Mouse (Mus musculus): ENCODE measurements at regions not wholly inside any gene's neighbourhood (a gene's known extent, or its start where the extent isn't known, plus 50 kb on each side); places are given as distances from the start of the nearest gene placed in this dataset.

DNA sequence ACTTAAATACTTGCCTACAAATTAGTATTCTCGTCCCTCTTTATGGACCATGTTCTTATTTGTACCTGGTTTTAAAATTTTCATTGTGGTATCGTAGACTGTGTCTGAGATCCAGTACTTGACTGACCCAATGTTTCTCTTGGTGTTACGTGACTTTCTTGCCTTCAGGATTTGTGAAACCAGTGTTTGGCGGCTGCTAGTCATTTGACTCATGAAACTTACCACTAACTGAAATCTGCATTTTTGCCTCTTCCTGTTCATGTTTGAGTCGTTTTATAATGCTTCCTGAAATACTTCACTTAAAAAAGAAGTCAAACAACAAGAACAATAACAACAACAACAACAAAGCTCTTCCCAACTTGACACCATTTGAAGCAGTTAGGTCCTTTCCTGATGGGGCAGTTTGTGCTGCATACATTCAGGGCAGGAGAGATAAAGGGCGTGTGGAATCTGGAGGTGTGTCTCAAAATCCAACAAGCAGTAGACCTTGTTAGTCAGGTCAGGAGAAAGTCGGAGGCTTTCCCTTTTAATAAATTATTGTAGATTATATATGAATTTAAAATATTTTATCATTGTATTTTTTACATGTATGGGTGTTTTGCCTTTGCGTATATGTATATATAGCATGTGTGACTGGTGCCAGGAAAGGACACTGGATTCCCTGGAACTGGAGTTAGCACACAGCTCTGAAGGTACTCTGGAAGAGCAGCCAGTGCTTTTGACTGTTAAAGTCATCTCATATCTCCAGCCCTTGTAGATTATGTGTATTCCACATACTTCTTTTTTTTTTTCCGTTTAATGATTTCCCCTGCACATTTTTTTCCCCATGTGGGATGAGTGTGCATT lies 80.8 kb upstream of the Cdkn2b start:
- Histone ChIP-seq H3K4me1 (peaks cover 27% of the 10 kb centered on the region), H3K36me3 (replicated peaks; ENCODE audit: low read length) (no peaks in the 10 kb centered on the region), H3K27me3 (replicated peaks) (peaks cover 2% of the 10 kb centered on the region), H3K4me3 (replicated peaks) (no peak overlapping the region), H3K9me3 (no peaks in the 10 kb centered on the region)
- TF ChIP-seq GATA1 (IDR thresholded peaks at IDR 0.05; ENCODE audit: borderline replicate concordance, low read length) = no peak
- no peak for TF ChIP-seq FLI1 (IDR thresholded peaks at IDR 0.05; ENCODE audit: low read length)

DNA sequence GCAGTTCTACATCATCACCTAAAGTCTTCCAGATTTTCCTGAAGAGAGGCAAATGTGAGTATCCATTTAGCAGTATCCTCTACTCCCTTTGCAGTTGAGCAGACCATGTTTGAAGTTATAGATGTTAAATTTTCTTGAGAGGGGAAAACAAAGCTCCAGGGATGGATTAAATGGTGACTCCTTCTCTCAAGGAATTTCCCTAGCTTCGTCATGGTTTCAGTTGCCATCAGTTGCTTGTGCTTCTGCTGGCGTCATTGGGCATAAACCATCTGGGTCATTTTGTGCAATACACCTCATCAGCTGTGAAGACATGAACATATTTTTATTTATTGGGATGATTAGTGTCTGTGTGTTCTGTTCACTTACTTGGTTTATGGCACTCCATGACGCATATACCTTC lies 72.7 kb upstream of the Cdkn2b start:
- Histone ChIP-seq H3K36me3 (replicated peaks; ENCODE audit: low read length) (no peaks in the 10 kb centered on the region), H3K9me3 (no peaks in the 10 kb centered on the region), H3K4me1 (peaks cover 19% of the 10 kb centered on the region), H3K4me3 (replicated peaks) (no peak overlapping the region), H3K27me3 (replicated peaks) (no peaks in the 10 kb centered on the region)
- no peak for TF ChIP-seq FLI1 (IDR thresholded peaks at IDR 0.05; ENCODE audit: low read length)
- TF ChIP-seq GATA1 (IDR thresholded peaks at IDR 0.05; ENCODE audit: borderline replicate concordance, low read length) = no peak

DNA sequence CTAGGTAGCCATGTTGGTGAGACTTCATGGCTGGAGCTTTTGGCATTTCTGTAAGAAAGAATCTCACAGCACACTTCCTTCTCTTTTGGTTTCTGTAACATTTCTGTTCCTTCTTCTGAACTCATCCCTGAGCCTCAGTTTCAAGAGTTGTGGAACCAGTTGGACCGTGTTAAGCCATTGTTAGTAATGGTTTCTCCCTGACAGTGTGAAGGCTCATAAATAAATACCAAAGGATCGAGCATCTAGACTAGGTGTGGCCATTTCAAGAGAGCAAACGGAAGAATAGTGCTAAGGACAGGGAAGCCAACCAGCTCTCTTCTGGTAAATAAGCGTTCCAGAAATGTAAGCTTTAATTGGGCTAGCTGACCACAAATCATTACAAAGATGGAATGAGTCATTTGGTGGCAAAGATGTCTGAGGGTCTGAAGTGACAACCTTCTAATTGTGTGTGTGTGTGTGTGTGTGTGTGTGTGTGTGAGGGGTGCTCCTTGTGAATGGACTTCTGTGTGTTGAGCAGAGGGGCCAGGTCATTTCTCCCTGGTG lies 71.7 kb upstream of the Cdkn2b start:
- no peaks in the 10 kb centered on the region for H3K36me3 ChIP-seq (replicated peaks; ENCODE audit: low read length)
- TF ChIP-seq GATA1 (IDR thresholded peaks at IDR 0.05; ENCODE audit: borderline replicate concordance, low read length) (no peak), FLI1 (IDR thresholded peaks at IDR 0.05; ENCODE audit: low read length) (no peak)
- no peak overlapping the region for H3K4me3 ChIP-seq (replicated peaks)
- H3K9me3 ChIP-seq = 0 out of 2 replicates have a peak, but pooled peaks cover under 1% of the 10 kb centered on the region
- peaks cover 19% of the 10 kb centered on the region for H3K4me1 ChIP-seq
- H3K27me3 ChIP-seq (replicated peaks) = peaks cover 2% of the 10 kb centered on the region

- no peaks in the 10 kb centered on the region for H3K36me3 ChIP-seq (replicated peaks; ENCODE audit: low read length)
- no peak overlapping the region for H3K4me3 ChIP-seq (replicated peaks)
- H3K27me3 ChIP-seq (replicated peaks) = peaks cover 3% of the 10 kb centered on the region
- peaks cover 12% of the 10 kb centered on the region for H3K4me1 ChIP-seq
- TF ChIP-seq FLI1 (IDR thresholded peaks at IDR 0.05; ENCODE audit: low read length) = no peak
- TF ChIP-seq GATA1 (IDR thresholded peaks at IDR 0.05; ENCODE audit: borderline replicate concordance, low read length) = no peak
- peaks cover 5% of the 10 kb centered on the region; the same call in 1 of the 2 replicates for H3K9me3 ChIP-seq
Observed at GRCm38 (mm10) chr4:89381763-89382162, 70.9 kb upstream of the Cdkn2b start.

GRCm38 (mm10) chr4:89381077-89381476 lies 70.2 kb upstream of the Cdkn2b start:
- TF ChIP-seq FLI1 (IDR thresholded peaks at IDR 0.05; ENCODE audit: low read length) (no peak), GATA1 (IDR thresholded peaks at IDR 0.05; ENCODE audit: borderline replicate concordance, low read length) (no peak)
- H3K4me1 ChIP-seq = peaks cover 6% of the 10 kb centered on the region; the same call in 1 of the 2 replicates
- peaks cover 5% of the 10 kb centered on the region; the same call in 1 of the 2 replicates for H3K9me3 ChIP-seq
- H3K36me3 ChIP-seq (replicated peaks; ENCODE audit: low read length) = no peaks in the 10 kb centered on the region
- peaks cover 5% of the 10 kb centered on the region for H3K27me3 ChIP-seq (replicated peaks)
- H3K4me3 ChIP-seq (replicated peaks) = no peak overlapping the region

DNA sequence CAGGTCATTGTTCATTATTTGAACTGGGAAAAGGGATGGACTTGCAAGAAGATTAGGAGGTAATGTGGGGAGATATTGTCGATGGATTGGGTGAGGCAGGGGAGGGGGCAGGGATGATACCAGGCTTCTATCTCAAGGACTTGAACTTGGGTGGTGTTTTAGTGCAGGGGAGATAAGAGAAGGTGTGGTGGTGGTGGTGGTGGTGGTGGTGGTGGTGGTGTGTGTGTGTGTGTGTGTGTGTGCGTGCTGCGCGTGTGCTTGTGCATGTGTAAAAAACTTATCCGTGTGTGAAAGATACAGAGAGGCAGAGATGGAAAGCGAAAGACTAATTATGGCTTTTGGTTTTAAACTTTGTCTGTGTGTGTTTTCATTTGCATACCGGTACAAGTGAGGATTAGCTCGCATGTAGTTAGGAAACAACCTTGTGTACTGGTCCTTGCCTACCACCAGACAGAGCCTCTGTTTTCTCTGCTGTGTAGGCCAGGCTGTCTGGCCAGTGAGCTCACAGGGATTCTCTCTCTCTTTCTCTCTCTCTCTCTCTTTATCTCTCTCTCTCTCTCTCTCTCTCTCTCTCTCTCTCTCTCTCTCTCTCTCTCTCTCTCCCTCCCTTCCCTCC lies 69.6 kb upstream of the Cdkn2b start:
- TF ChIP-seq FLI1 (IDR thresholded peaks at IDR 0.05; ENCODE audit: low read length) (no peak), GATA1 (IDR thresholded peaks at IDR 0.05; ENCODE audit: borderline replicate concordance, low read length) (no peak)
- Histone ChIP-seq H3K36me3 (replicated peaks; ENCODE audit: low read length) (no peaks in the 10 kb centered on the region), H3K27me3 (replicated peaks) (peaks cover 6% of the 10 kb centered on the region), H3K4me3 (replicated peaks) (no peak overlapping the region), H3K9me3 (peaks cover 5% of the 10 kb centered on the region; the same call in 1 of the 2 replicates), H3K4me1 (peaks cover 4% of the 10 kb centered on the region; the same call in 1 of the 2 replicates)

GRCm38 (mm10) chr4:89379622-89380329 lies 68.9 kb upstream of the Cdkn2b start:
- Histone ChIP-seq H3K36me3 (replicated peaks; ENCODE audit: low read length) (no peaks in the 10 kb centered on the region), H3K4me1 (peaks cover 5% of the 10 kb centered on the region; the same call in 1 of the 2 replicates), H3K27me3 (replicated peaks) (peaks cover 6% of the 10 kb centered on the region), H3K4me3 (replicated peaks) (no peak overlapping the region), H3K9me3 (peaks cover 5% of the 10 kb centered on the region; the same call in 1 of the 2 replicates)
- TF ChIP-seq GATA1 (IDR thresholded peaks at IDR 0.05; ENCODE audit: borderline replicate concordance, low read length) (no peak), FLI1 (IDR thresholded peaks at IDR 0.05; ENCODE audit: low read length) (no peak)

DNA sequence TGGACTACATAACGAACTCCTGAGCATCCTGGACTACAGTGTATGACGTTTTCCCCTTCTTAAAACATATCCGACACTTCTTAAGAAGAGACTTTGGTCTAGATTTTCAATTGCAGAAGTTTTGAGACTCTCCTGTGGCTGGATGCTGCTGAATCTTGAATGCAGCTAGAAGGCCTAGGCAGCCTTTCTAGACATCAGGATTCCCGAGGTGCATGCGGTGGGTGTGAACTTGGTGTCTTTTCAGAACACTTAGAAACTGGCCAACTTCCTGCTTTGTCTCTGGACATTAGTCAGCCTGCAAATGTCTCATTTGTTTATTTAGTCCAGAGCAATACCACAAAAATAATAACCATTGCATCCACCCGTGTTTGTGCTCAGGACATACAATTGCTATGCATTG lies 61.8 kb upstream of the Cdkn2b start:
- Histone ChIP-seq H3K36me3 (replicated peaks; ENCODE audit: low read length) (no peaks in the 10 kb centered on the region), H3K4me1 (peaks cover 46% of the 10 kb centered on the region), H3K4me3 (replicated peaks) (no peak overlapping the region), H3K9me3 (peaks cover 5% of the 10 kb centered on the region; the same call in 1 of the 2 replicates), H3K27me3 (replicated peaks) (peaks cover 6% of the 10 kb centered on the region)
- TF ChIP-seq FLI1 (IDR thresholded peaks at IDR 0.05; ENCODE audit: low read length) (no peak), GATA1 (IDR thresholded peaks at IDR 0.05; ENCODE audit: borderline replicate concordance, low read length) (no peak)

DNA sequence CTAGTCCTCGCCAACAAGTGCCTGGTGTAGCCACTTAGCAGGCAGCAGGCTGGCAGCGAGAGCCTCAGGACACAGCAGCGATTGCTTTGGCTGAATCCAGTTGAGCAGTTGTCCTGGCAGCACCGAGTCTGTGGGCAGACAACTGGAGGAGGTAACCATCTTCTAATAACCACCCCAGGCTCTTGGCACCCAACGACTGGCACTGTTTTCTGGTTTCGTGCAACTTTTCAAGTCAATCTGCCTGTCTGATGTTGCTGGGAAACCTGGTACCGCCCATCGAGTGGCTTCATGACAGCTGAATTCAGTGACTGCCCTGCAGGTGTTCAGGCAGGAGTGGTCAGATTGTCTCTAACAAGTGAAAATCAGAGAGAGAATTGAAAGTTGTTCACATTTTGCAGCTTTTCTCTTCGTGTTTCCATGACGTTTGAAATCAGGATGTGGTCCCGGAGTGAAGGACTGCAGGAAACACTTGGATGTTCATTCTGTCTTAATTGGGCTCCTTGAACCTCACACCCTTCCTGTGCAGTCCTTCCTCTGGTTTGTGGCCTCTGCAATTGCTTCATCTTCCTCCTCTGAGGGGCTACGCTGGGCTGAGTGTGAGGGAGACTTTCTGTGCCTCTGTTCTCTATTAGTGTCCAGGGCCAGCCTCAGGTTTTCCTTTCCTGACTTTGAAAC lies 58.1 kb upstream of the Cdkn2b start:
- H3K4me1 ChIP-seq = peaks cover 68% of the 10 kb centered on the region
- TF ChIP-seq GATA1 (IDR thresholded peaks at IDR 0.05; ENCODE audit: borderline replicate concordance, low read length) = no peak
- TF ChIP-seq FLI1 (IDR thresholded peaks at IDR 0.05; ENCODE audit: low read length) = peak; percentile 59; the same call in 1 of the 2 replicates
- no peaks in the 10 kb centered on the region for H3K36me3 ChIP-seq (replicated peaks; ENCODE audit: low read length)
- peak overlapping the region; percentile 88 for H3K4me3 ChIP-seq (replicated peaks)
- peaks cover 2% of the 10 kb centered on the region for H3K27me3 ChIP-seq (replicated peaks)
- H3K9me3 ChIP-seq = no peaks in the 10 kb centered on the region
